Mouse (Mus musculus) kidney, adult 2 months (tissue): ENCODE measurements around the gene Grk3. TPM values are rescaled to one million over a fixed set of nuclear protein-coding genes. Genes with fewer than 3 reads are reported as not detected.

ENCODE experiments used
- DNase-seq: peaks from one replicate; pipeline ENCODE4 v3.0.0; 2021
- H3K27ac ChIP-seq: fragments of 200-500 bp; 2 replicates; pipeline ENCODE4 v1.5.1; 2012; ENCODE audit warnings: low read depth, low read length, control low read depth, inconsistent platforms; ENCODE audit not compliant: insufficient read depth
- H3K27me3 ChIP-seq: fragments of 200-500 bp; replicated peaks from 2 replicates; pipeline ENCODE4 v1.6.1; 2012; ENCODE audit warnings: mild to moderate bottlenecking, moderate library complexity, low read length, inconsistent platforms; ENCODE audit not compliant: control insufficient read depth, insufficient read depth
- H3K36me3 ChIP-seq: fragments of 200-500 bp; 2 replicates; pipeline ENCODE4 v1.6.1; 2012; ENCODE audit warnings: mild to moderate bottlenecking, moderate library complexity, low read length, inconsistent platforms; ENCODE audit not compliant: control insufficient read depth, insufficient read depth
- H3K4me1 ChIP-seq: fragments of 200-500 bp; 2 replicates; pipeline ENCODE4 v1.6.1; 2011; ENCODE audit warnings: low read length; ENCODE audit not compliant: control insufficient read depth, insufficient read depth
- H3K4me3 ChIP-seq: fragments of 200-500 bp; 2 replicates; pipeline ENCODE4 v1.5.1; 2011; ENCODE audit warnings: mild to moderate bottlenecking, low read depth, low read length, control low read depth; ENCODE audit not compliant: insufficient read depth
- CTCF ChIP-seq: fragments of 200-500 bp; conservative IDR thresholded peaks from 2 replicates; pipeline ENCODE4 v1.5.1; 2011; ENCODE audit warnings: low read depth, mild to moderate bottlenecking, control low read depth, low read length, moderate library complexity, mixed read lengths; ENCODE audit not compliant: insufficient read depth, insufficient read length
- POLR2A ChIP-seq: fragments of 200-500 bp; IDR thresholded peaks from one replicate; pipeline ENCODE4 v1.6.1; 2011; ENCODE audit warnings: low read depth, low read length, control low read depth
- WGBS: fragments of 180-500 bp; shearing (Covaris S2); methylation state at CpG from one replicate; pipeline ENCODE4 v1.1.7; 2018; 5-methylcytosine and 5-hydroxymethylcytosine counted together
- polyA plus RNA-seq: library from polyadenylated mRNA; depleted of rRNA; stranded (reverse); fragments of >200 nt; gene quantifications from 2 replicates; pipeline ENCODE4 v1.2.3, GENCODE M21; 2012

The Grk3 gene
- polyA plus RNA-seq, 1 experiment: 5.9 TPM

DNA sequence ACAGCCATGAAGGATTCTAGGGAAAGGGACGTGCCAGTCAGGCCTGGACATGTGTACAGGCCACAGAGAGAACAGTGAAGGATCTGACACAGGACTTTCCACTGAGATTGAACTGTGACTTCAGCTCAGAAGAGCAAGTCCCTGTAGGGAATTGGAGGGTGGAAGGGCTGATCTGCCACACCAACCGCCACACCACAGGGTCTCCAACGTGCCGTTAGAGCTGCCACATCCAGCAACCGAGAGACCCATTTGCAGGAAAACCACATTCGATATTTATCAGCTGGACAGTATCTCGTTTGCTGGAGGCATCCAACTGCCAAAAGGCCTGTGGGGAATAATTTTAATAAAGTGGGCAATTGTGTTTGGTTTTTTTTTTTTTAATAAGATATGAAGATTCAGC, 35.9 kb downstream of the Grk3 start:
- no peak for TF ChIP-seq POLR2A
- no peak for TF ChIP-seq CTCF
- Histone ChIP-seq H3K27ac (no peak overlapping the region), H3K4me1 (no peaks in the 10 kb centered on the region), H3K4me3 (no peak overlapping the region), H3K27me3 (no peaks in the 10 kb centered on the region), H3K36me3 (no peaks in the 10 kb centered on the region)
- no peak for DNase-seq
- 91% methylated on average over 7 of the region's 7 CpGs for WGBS

DNA sequence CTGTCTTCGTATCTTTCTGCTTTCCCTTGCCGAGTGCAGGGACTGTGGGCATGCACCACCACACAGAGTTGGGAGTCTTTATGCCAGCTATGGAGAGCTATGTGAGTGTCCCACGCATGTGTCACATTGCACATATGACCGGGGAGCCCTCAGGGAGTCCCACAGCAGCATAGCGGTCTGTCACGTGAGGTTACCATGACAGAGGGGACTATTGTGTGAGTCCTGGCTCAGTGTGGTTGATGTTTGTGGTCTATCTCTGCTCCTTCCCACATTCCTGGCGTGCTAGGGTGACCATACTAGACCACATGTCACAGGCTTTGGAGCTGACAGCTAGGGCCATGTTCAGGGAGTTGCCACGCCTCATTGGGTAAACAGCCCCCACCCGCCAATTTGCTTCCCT, 36.4 kb downstream of the Grk3 start:
- H3K4me3 ChIP-seq: no peak overlapping the region
- TF ChIP-seq CTCF (no peak), POLR2A (no peak)
- H3K27ac ChIP-seq: no peak overlapping the region
- H3K36me3 ChIP-seq: no peaks in the 10 kb centered on the region
- WGBS: 92% methylated on average over 9 of the region's 9 CpGs
- no peaks in the 10 kb centered on the region for H3K27me3 ChIP-seq
- DNase-seq: no peak
- H3K4me1 ChIP-seq: no peaks in the 10 kb centered on the region

DNA sequence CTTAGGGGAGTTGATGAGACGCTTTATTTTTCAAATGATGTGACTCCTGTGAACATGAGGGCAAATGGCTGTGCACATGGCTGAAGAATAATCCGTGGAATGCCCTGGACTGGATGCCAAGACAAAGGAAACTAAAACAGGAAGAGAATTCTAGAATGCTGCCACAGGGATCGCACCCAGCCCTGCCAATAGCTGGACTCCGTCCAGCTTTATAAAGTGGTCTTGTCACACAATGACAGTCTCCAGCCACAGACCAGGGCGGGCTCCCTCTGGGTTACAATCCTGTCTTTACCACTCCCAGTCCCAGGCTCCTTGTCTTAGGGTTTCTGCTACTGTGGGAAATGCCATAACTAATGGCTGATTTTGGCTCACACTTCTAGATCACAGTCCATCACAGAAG, 38.5 kb downstream of the Grk3 start:
- 65% methylated on average over 5 of the region's 5 CpGs for WGBS

DNA sequence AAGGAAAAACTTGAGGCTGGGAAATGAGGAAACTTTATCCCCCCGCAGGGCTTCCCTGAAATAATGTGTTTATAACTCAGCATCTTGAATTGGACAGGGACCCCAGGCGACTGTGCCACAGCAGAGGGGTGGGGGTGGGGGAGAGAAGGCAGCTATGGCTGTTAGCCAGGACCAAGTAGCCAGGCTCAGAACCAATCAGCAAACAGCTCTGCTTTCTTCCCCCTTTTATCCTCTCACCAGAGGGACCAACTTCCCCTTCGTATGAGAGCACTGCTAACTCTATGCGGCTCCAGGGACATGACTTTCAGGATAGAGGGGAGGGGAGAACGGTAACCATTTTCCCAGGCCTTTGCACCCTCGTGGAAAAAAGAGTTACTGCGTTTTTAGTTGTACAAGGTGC, 42.0 kb downstream of the Grk3 start:
- DNase-seq: no peak
- WGBS: 61% methylated on average over 7 of the region's 7 CpGs
- no peak overlapping the region for H3K27ac ChIP-seq
- H3K4me1 ChIP-seq: no peaks in the 10 kb centered on the region
- TF ChIP-seq POLR2A (no peak), CTCF (no peak)
- no peak overlapping the region for H3K4me3 ChIP-seq
- no peaks in the 10 kb centered on the region for H3K36me3 ChIP-seq
- H3K27me3 ChIP-seq: no peaks in the 10 kb centered on the region

More for the DNA sequence above, 38.5 kb downstream of the Grk3 start:
- H3K36me3 ChIP-seq: no peaks in the 10 kb centered on the region
- H3K4me1 ChIP-seq: no peaks in the 10 kb centered on the region
- H3K4me3 ChIP-seq: no peak overlapping the region
- no peak for TF ChIP-seq CTCF
- no peak for TF ChIP-seq POLR2A
- no peak overlapping the region for H3K27ac ChIP-seq
- DNase-seq: no peak
- H3K27me3 ChIP-seq: no peaks in the 10 kb centered on the region

DNA sequence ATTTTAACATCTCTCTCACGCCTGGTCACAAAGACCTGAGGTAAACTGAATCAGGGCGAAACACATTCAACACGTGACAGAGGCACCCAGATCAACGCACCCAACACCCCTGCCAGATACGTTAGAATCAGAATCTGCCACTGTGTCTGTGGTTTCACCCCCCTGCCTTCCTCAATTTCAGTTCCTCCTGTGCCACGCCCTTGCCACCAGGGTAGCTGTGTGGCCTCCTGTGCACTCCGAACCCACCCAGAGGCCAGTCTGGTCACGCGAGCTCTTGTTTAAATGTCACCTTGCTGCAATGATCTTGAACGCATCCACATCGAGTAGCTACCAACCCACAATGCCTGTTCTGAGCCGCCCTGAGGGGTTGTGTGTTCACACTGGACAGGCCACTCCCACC, 43.3 kb downstream of the Grk3 start:
- Histone ChIP-seq H3K4me1 (no peaks in the 10 kb centered on the region), H3K27ac (no peak overlapping the region), H3K27me3 (no peaks in the 10 kb centered on the region), H3K4me3 (no peak overlapping the region), H3K36me3 (no peaks in the 10 kb centered on the region)
- no peak for DNase-seq
- 82% methylated on average over 12 of the region's 12 CpGs for WGBS
- TF ChIP-seq POLR2A (no peak), CTCF (no peak)

DNA sequence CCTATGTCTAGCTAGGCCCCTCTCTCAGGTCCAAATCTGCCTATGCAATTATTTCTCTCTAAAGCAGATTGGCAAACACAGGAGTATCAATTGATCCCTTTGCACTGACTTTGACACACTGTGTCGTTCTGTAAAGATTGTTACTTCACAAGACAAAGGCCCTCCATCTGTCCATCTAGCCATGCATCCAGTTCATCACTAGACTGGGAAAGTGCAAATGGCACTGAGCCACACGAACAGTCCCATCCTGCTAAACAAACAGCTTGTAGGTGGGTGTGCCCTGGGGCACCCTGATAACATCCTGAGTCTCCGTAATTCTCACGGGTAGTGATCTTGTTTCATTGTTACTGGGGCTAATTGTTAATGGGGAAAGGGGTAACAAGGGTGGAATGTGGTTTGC, 52.1 kb downstream of the Grk3 start:
- TF ChIP-seq CTCF (no peak), POLR2A (no peak)
- no peaks in the 10 kb centered on the region for H3K4me1 ChIP-seq
- no peak for DNase-seq
- 73% methylated on average over 4 of the region's 4 CpGs for WGBS
- H3K4me3 ChIP-seq: no peak overlapping the region
- H3K27ac ChIP-seq: no peak overlapping the region
- H3K27me3 ChIP-seq: no peaks in the 10 kb centered on the region; the same call in 1 of the 2 replicates
- no peaks in the 10 kb centered on the region for H3K36me3 ChIP-seq

DNA sequence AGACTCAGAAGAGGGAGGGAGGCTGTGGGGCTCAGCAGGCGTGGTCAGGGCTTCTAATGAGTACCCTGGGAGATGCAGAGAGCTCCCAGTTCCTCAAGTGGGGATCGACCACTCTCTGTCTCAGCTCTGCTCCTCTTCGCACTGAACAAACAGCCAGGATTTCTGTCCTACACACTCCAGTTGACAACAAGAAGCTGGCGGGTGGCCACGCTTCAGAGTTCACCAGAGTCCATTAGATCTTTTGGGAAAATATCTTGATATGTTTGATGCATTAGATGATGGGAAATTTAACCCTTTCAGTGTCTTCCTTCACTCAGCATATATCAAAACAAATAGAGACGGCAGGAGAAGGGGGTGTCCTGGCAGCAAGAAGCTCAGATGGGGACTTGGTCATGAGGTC, 53.4 kb downstream of the Grk3 start:
- Histone ChIP-seq H3K4me3 (no peak overlapping the region), H3K27ac (no peak overlapping the region), H3K36me3 (no peaks in the 10 kb centered on the region), H3K27me3 (no peaks in the 10 kb centered on the region; the same call in 1 of the 2 replicates), H3K4me1 (no peaks in the 10 kb centered on the region)
- TF ChIP-seq POLR2A (no peak), CTCF (no peak)
- WGBS: 76% methylated on average over 6 of the region's 6 CpGs
- DNase-seq: no peak

DNA sequence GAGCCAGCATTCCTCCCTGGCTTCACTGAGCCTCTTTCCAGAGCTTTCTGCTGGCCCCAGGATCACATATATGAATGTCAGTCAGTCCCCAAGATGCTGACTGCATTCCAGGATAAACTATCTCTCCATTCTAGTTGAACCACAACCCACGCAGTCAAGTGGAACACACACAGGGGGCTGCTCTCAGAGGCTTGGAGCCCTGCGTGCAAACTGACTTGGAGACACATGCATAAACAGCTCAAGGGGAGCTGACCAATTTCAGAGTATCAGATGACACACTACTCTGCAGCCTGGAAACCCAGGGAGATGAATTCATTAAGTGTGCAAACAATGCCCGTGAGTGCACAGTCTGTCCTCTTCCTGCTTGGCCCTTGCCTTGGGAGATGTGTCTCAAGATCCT, 54.7 kb downstream of the Grk3 start:
- H3K27ac ChIP-seq: no peak overlapping the region

More for the DNA sequence above, 54.7 kb downstream of the Grk3 start:
- no peaks in the 10 kb centered on the region for H3K36me3 ChIP-seq
- 35% methylated on average over 3 of the region's 3 CpGs for WGBS
- TF ChIP-seq POLR2A (no peak), CTCF (no peak)
- H3K4me3 ChIP-seq: no peak overlapping the region
- no peaks in the 10 kb centered on the region for H3K4me1 ChIP-seq
- no peak for DNase-seq
- no peaks in the 10 kb centered on the region; the same call in 1 of the 2 replicates for H3K27me3 ChIP-seq
